Mouse (Mus musculus): ENCODE measurements around the gene Rrm2.

Gene Rrm2

DNA sequence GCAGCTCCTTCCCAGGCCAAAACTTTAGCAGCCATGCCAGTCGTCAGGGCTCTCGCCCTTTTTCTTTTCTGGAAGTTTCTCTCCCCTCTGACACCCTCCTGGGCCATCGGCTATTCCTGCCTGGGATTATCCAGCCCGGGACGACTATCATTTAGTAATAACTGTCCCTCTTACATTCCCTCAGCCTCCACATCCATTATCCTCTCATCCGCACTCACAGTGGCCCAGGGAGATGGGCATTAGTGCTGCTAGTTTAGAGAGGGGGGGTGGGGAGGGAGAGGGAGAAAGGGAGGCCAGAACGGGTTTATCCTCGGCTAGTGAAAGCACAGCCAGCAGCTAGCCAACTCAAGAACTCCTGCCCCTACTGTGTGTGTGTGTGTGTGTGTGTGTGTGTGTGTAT is 39.3 kb downstream of the Rrm2 start:
- in situ Hi-C loops (cut with MboI, MseI): no loop called here

DNA sequence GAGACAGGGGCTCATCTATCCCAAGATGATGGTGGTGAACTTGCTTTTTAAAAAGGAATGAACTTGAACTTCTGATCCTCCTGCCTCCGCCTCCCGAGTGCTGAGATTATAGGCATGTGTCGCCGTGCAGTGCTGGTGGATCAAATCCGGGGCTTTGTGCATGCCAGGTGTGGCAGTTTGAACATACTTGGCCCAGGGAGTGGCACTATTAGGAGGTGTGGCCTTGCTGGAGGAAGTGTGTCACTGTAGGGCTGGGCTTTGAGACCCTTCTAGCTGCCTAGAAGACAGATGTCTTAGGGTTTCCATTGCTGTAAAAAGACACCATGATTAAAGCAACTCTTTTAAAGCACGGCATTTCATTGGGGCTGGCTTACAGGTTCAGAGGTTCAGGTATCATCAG is 42.5 kb downstream of the Rrm2 start:
- in situ Hi-C loops (cut with MboI, MseI): no loop called here

DNA sequence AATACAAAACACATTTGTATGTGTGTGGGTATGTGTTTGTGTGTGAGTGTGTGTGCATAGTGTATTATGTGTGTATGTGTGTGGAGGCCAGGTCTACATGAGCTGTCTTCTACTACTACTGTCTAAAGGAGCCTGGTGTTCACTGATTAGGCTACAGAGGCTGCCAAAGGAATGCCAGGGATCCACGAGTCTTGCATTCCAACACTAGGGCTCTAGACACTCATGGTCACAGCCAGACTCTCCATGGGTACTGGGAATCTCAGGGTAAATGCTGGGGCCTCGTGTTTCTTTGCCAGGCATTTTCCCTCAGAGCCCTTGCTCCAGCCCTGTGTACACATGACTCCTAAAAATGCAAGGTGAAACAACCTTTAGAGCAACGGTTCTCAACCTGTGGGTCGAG is 45.6 kb downstream of the Rrm2 start:
- in situ Hi-C loops (cut with MboI, MseI): no loop called here

DNA sequence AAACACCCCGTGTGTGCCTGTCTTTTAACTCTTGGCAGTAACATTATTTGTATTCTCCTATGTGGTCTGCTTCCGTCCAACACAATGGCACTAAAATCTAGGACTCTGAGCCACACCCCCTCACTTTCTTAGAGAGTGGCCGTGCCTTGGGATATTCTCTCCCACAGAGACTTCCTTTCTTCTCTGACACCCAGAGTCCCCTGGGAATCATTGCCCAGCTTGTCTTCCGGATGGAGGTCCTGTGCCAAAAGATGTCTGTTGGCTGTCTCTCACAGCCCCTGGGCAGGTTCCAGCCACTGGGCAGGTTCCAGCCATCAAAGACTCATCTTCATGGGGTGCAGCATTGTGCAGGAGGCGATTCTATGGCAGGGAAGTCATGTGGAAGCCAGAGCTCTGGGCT is 46.7 kb downstream of the Rrm2 start:
- in situ Hi-C loops (cut with MboI, MseI): no loop called here

DNA sequence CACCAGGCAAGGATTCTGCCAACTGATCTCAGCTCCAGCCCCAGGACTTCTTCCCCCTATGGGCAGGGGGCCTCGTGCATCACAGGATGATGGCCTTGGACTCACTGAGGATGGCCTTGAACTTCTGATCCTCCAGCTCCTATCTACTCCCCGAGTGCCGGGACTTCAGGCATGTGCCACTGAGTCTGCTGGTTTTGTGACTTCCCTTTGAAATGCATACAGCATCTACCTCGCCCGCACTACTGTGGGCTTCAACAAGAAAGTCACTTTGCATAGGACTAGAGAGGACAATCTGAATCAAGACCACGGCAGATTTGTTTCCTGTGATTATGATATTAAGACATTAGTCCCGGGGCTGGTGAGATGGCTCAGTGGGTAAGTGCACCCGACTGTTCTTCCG is 47.4 kb downstream of the Rrm2 start:
- in situ Hi-C loops (cut with MboI, MseI): no loop called here

DNA sequence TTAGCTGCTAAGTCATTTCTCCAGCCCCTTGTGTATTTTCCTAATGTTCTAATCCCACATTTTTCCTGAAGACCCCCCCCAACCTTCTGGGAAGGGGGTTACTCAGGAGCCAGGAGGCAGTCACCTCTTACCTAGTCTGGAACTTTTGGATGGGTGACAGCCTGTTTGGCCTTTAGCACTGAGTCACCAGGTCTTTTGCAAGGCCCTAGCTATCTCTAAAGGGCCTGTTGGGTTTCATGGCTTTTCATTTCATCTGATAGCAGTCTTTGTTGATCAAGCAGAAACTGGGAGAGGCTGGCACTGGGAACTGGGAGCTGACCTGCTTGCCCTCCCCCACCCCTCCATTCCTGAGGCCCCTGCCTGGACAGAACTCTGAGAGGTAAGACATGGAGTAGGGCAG is 49.3 kb downstream of the Rrm2 start:
- in situ Hi-C loops (cut with MboI, MseI): no loop called here

DNA sequence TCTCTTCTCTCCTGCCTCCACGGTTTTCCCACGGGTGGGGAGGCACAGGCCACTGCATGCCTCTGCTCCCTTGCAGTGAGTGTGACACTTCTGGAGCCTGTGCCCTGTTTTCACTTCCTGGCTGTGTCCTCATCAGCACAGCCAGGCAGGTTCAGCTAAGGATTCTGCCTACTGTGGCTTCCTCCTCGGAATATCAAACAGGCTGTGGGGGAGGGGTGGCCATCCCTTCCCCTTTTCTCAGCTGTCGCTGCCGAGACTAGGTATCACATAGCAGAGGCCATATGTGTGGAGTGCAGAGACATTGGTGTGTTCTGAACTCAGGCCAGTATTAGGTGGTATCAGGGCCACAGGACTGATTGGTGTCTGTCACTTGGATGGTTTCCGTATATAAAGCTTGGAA is 50.3 kb downstream of the Rrm2 start:
- in situ Hi-C loops (cut with MboI, MseI): no loop called here

DNA sequence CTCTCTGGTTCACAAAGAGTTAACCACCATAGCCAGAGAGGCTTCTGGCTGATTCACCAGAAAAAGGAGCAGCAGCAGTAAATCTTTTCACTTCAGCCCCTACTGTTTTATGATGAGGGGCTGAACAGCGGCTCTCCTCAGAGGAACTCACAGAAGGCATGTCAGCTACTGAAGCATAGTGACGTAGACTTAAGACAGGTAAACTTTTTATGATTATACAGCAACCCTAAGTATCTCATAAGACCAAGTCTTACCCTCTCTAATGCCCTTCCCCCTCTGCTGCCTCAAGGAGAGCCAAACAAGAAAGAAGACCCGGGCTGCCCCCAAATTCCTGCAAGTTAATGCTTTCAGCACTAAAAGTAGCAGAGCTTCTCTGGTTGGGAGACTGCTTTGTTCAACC is 54.2 kb downstream of the Rrm2 start:
- in situ Hi-C loops (cut with MboI, MseI): no loop called here
